Mouse (Mus musculus): Measurements from ENCODE around the gene Lbx2. TPM values are rescaled to one million over a fixed set of nuclear protein-coding genes. Genes with fewer than 3 reads are reported as not detected.
A peak's percentile ranks its signal among the peaks of the same experiment; 100 is the strongest.

Gene Lbx2
- polyA plus RNA-seq, 1 experiment from 2014 or later: 0.89 TPM

- peak overlapping the region; percentile 29 for H3K4me3 ChIP-seq (ENCODE audit: low read length)
- H3K4me1 ChIP-seq (replicated peaks; ENCODE audit: control insufficient read depth, insufficient read depth, low read length): peaks cover 2% of the 10 kb centered on the region; the same call in 1 of the 2 replicates
- ATAC-seq (ENCODE audit: low read depth): no peak
- H3K9ac ChIP-seq (ENCODE audit: low read length): no peak overlapping the region
- H3K9me3 ChIP-seq (ENCODE audit: control insufficient read depth, low read length): no peaks in the 10 kb centered on the region
- H3K27ac ChIP-seq (ENCODE audit: low read length): no peak overlapping the region
- H3K27me3 ChIP-seq (ENCODE audit: control insufficient read depth, insufficient read depth, low read depth, low read length): peaks cover 95% of the 10 kb centered on the region
- WGBS: 1% methylated on average over 79 of the region's 81 CpGs
- peak overlapping the region; percentile 45 for H3K4me2 ChIP-seq (ENCODE audit: low read depth, low read length)
- no peaks in the 10 kb centered on the region for H3K36me3 ChIP-seq (ENCODE audit: control insufficient read depth, insufficient read depth, low read length)
Observed at GRCm38 (mm10) chr6:83068706-83069487, 17.3 kb upstream of the Lbx2 start.

- Histone ChIP-seq H3K27ac (ENCODE audit: low read length) (no peak overlapping the region), H3K4me3 (ENCODE audit: low read length) (peak overlapping the region; percentile 2), H3K36me3 (ENCODE audit: control insufficient read depth, insufficient read depth, low read length) (no peaks in the 10 kb centered on the region), H3K27me3 (ENCODE audit: control insufficient read depth, insufficient read depth, low read depth, low read length) (peaks cover 95% of the 10 kb centered on the region), H3K9me3 (ENCODE audit: control insufficient read depth, low read length) (no peaks in the 10 kb centered on the region), H3K4me2 (ENCODE audit: low read depth, low read length) (0 out of 2 replicates have a peak overlapping the region, but pooled peaks have one; percentile 7), H3K9ac (ENCODE audit: low read length) (no peak overlapping the region), H3K4me1 (replicated peaks; ENCODE audit: control insufficient read depth, insufficient read depth, low read length) (peaks cover 2% of the 10 kb centered on the region; the same call in 1 of the 2 replicates)
- WGBS: 2% methylated on average over 59 of the region's 69 CpGs
- ATAC-seq (ENCODE audit: low read depth): peak; percentile 29; the same call in 1 of the 2 replicates
Observed at GRCm38 (mm10) chr6:83069488-83070246, 16.5 kb upstream of the Lbx2 start.

GRCm38 (mm10) chr6:83070247-83070310 is 16.1 kb upstream of the Lbx2 start, which contains the start of gene Tlx2:
Gene Tlx2 (minus strand): TSS chr6:83070293.
- Histone ChIP-seq H3K9me3 (ENCODE audit: control insufficient read depth, low read length) (no peaks in the 10 kb centered on the region), H3K27me3 (ENCODE audit: control insufficient read depth, insufficient read depth, low read depth, low read length) (peaks cover 95% of the 10 kb centered on the region), H3K4me1 (replicated peaks; ENCODE audit: control insufficient read depth, insufficient read depth, low read length) (peaks cover 2% of the 10 kb centered on the region; the same call in 1 of the 2 replicates), H3K9ac (ENCODE audit: low read length) (no peak within 1 kb of the TSS), H3K4me2 (ENCODE audit: low read depth, low read length) (0 out of 2 replicates have a peak within 1 kb of the TSS, but pooled peaks have one; percentile 7), H3K36me3 (ENCODE audit: control insufficient read depth, insufficient read depth, low read length) (no peaks in the 10 kb centered on the region), H3K27ac (ENCODE audit: low read length) (no peak within 1 kb of the TSS), H3K4me3 (ENCODE audit: low read length) (peak within 1 kb of the TSS; percentile 29)
- no peak for ATAC-seq (ENCODE audit: low read depth)
- WGBS: 2% methylated on average over 8 of the region's 10 CpGs

GRCm38 (mm10) chr6:83070311-83071219 is 15.6 kb upstream of the Lbx2 start:
- no peaks in the 10 kb centered on the region for H3K9me3 ChIP-seq (ENCODE audit: control insufficient read depth, low read length)
- ATAC-seq (ENCODE audit: low read depth): no peak
- 0 out of 2 replicates have a peak overlapping the region, but pooled peaks have one; percentile 7 for H3K4me2 ChIP-seq (ENCODE audit: low read depth, low read length)
- H3K27me3 ChIP-seq (ENCODE audit: control insufficient read depth, insufficient read depth, low read depth, low read length): peaks cover 94% of the 10 kb centered on the region
- H3K27ac ChIP-seq (ENCODE audit: low read length): no peak overlapping the region
- under 1% methylated on average over 52 of the region's 58 CpGs for WGBS
- H3K4me3 ChIP-seq (ENCODE audit: low read length): peak overlapping the region; percentile 5
- no peaks in the 10 kb centered on the region for H3K36me3 ChIP-seq (ENCODE audit: control insufficient read depth, insufficient read depth, low read length)
- no peak overlapping the region for H3K9ac ChIP-seq (ENCODE audit: low read length)
- peaks cover 2% of the 10 kb centered on the region; the same call in 1 of the 2 replicates for H3K4me1 ChIP-seq (replicated peaks; ENCODE audit: control insufficient read depth, insufficient read depth, low read length)

- peak overlapping the region; percentile 5 for H3K4me3 ChIP-seq (ENCODE audit: low read length)
- no peak overlapping the region for H3K4me2 ChIP-seq (ENCODE audit: low read depth, low read length)
- no peak overlapping the region for H3K9ac ChIP-seq (ENCODE audit: low read length)
- peaks cover 2% of the 10 kb centered on the region; the same call in 1 of the 2 replicates for H3K4me1 ChIP-seq (replicated peaks; ENCODE audit: control insufficient read depth, insufficient read depth, low read length)
- H3K36me3 ChIP-seq (ENCODE audit: control insufficient read depth, insufficient read depth, low read length): no peaks in the 10 kb centered on the region
- no peak overlapping the region for H3K27ac ChIP-seq (ENCODE audit: low read length)
- H3K9me3 ChIP-seq (ENCODE audit: control insufficient read depth, low read length): no peaks in the 10 kb centered on the region
- WGBS: under 1% methylated on average over 19 of the region's 24 CpGs
- peaks cover 89% of the 10 kb centered on the region for H3K27me3 ChIP-seq (ENCODE audit: control insufficient read depth, insufficient read depth, low read depth, low read length)
- 0 out of 2 replicates have a peak, but pooled peaks have one; percentile 13 for ATAC-seq (ENCODE audit: low read depth)
Observed at GRCm38 (mm10) chr6:83071220-83071619, 14.9 kb upstream of the Lbx2 start.

GRCm38 (mm10) chr6:83074979-83075378 is 11.2 kb upstream of the Lbx2 start:
- no peaks in the 10 kb centered on the region for H3K9me3 ChIP-seq (ENCODE audit: control insufficient read depth, low read length)
- H3K4me2 ChIP-seq (ENCODE audit: low read depth, low read length): no peak overlapping the region
- peaks cover 59% of the 10 kb centered on the region for H3K27me3 ChIP-seq (ENCODE audit: control insufficient read depth, insufficient read depth, low read depth, low read length)
- H3K4me3 ChIP-seq (ENCODE audit: low read length): no peak overlapping the region
- H3K27ac ChIP-seq (ENCODE audit: low read length): no peak overlapping the region
- no peak for ATAC-seq (ENCODE audit: low read depth)
- peaks cover 10% of the 10 kb centered on the region for H3K4me1 ChIP-seq (replicated peaks; ENCODE audit: control insufficient read depth, insufficient read depth, low read length)
- 6% methylated on average over 2 of the region's 2 CpGs for WGBS
- H3K9ac ChIP-seq (ENCODE audit: low read length): no peak overlapping the region
- no peaks in the 10 kb centered on the region for H3K36me3 ChIP-seq (ENCODE audit: control insufficient read depth, insufficient read depth, low read length)

GRCm38 (mm10) chr6:83077630-83078323 is 8.4 kb upstream of the Lbx2 start, which contains the start of gene Pcgf1:
Gene Pcgf1 (plus strand): TSS chr6:83077869.
- Histone ChIP-seq H3K36me3 (ENCODE audit: control insufficient read depth, insufficient read depth, low read length) (peaks cover 8% of the 10 kb centered on the region), H3K9ac (ENCODE audit: low read length) (peak within 1 kb of the TSS; percentile 89), H3K4me1 (replicated peaks; ENCODE audit: control insufficient read depth, insufficient read depth, low read length) (peaks cover 8% of the 10 kb centered on the region), H3K4me2 (ENCODE audit: low read depth, low read length) (peak within 1 kb of the TSS; percentile 98), H3K27me3 (ENCODE audit: control insufficient read depth, insufficient read depth, low read depth, low read length) (peaks cover 33% of the 10 kb centered on the region), H3K9me3 (ENCODE audit: control insufficient read depth, low read length) (no peaks in the 10 kb centered on the region), H3K4me3 (ENCODE audit: low read length) (peak within 1 kb of the TSS; percentile 85), H3K27ac (ENCODE audit: low read length) (peak within 1 kb of the TSS; percentile 88)
- under 1% methylated on average over 54 of the region's 54 CpGs for WGBS
- peak; percentile 67 for ATAC-seq (ENCODE audit: low read depth)

GRCm38 (mm10) chr6:83078324-83078858 is 7.8 kb upstream of the Lbx2 start:
- peak overlapping the region; percentile 88 for H3K27ac ChIP-seq (ENCODE audit: low read length)
- H3K4me2 ChIP-seq (ENCODE audit: low read depth, low read length): peak overlapping the region; percentile 81
- H3K9ac ChIP-seq (ENCODE audit: low read length): peak overlapping the region; percentile 79
- WGBS: under 1% methylated on average over 46 of the region's 46 CpGs
- peaks cover 36% of the 10 kb centered on the region for H3K27me3 ChIP-seq (ENCODE audit: control insufficient read depth, insufficient read depth, low read depth, low read length)
- no peaks in the 10 kb centered on the region for H3K9me3 ChIP-seq (ENCODE audit: control insufficient read depth, low read length)
- H3K36me3 ChIP-seq (ENCODE audit: control insufficient read depth, insufficient read depth, low read length): peaks cover 8% of the 10 kb centered on the region
- peak overlapping the region; percentile 85 for H3K4me3 ChIP-seq (ENCODE audit: low read length)
- H3K4me1 ChIP-seq (replicated peaks; ENCODE audit: control insufficient read depth, insufficient read depth, low read length): peaks cover 8% of the 10 kb centered on the region
- peak; percentile 96 for ATAC-seq (ENCODE audit: low read depth)
